Mouse (Mus musculus) heart, postnatal 0 days (tissue): ENCODE measurements around the gene Fam83f.

Experiments used
- CTCF ChIP-seq: IDR thresholded peaks from 2 replicates; pipeline ENCODE4 v1.5.1; 2016; ENCODE audit warnings: antibody characterized with exemption, control low read depth, low read depth
- EP300 ChIP-seq: IDR thresholded peaks from 2 replicates; pipeline ENCODE4 v1.6.1; 2016; ENCODE audit warnings: antibody characterized with exemption, low read depth

DNA sequence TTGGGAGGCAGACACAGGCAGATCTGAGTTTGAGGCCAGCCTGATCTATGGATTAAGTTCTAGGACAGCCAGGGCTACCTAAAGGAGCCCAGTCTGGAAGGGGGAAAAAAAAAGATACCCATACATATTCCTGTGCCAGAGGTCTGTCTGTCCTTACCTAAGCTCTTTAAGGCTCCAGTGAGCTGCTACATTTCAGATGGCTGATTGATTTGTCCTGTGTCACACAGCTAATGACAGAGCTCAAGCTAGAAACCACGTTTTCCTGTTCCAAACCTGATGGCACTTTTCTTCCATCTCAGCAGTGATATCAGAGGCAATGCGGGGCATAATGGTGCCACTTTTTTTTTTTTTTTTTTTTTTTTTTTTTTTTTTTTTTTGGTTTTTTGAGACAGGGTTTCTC lies 40.3 kb upstream of the Fam83f start:
- no peak for TF ChIP-seq CTCF
- TF ChIP-seq EP300: no peak
